Mouse (Mus musculus): ENCODE results near the gene Atrnl1. TPM values are rescaled to one million over a fixed set of nuclear protein-coding genes. Genes with fewer than 3 reads are reported as not detected.
"Not testable (repeated sequence)": the region's sequence is repeated elsewhere in the genome, so short reads cannot be mapped to it uniquely, and the experiment has no call there.

Gene Atrnl1
- polyA plus RNA-seq, 3 experiments from 2014 or later, result 0.12 to 0.28 (median 0.16) TPM

- no peak for ATAC-seq
These were observed 432.7 kb downstream of the Atrnl1 start for GRCm38 (mm10) chr19:58043550-58043949.

DNA sequence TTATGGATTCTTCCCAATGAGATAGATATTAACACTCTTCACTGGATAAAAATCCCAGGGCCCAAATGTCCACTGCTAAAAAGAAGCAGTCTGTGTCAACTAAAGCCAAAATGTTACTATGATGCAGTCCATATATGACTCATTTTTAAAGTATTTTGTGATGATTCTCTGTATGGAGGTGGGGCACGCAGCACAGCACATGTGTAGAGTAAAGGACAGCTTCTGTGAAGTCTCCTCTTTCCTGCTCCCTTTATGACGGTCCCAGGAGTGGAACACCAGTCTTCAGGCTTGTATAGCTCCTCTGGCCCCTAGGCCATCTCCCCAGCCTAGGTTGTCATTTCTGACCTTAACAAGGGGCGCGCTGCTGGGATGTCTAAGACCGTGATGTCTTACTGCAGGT lies 434.0 kb downstream of the Atrnl1 start:
- no peak for ATAC-seq

- ATAC-seq, result no peak
These were observed 435.8 kb downstream of the Atrnl1 start for GRCm38 (mm10) chr19:58046656-58047055.

DNA sequence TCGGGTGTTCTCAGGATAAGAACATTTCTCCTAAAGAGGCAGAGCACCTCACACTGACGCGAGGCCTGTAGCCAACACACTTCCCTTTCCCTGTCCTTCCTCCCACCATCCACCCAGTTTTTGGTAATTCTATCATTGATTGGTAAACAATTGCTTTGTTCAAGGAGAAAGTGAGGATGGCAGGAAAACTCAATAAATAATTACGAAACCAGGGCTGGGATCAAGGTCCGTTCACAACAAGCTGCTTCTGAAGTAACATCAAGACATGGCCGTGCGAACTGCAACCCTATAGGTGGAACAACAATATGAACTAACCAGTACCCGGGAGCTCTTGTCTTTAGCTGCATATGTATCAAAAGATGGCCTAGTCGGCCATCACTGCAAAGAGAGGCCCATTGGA lies 439.6 kb downstream of the Atrnl1 start:
- not testable (repeated sequence) for ATAC-seq

GRCm38 (mm10) chr19:58050986-58051385 lies 440.2 kb downstream of the Atrnl1 start:
- no peak for ATAC-seq

DNA sequence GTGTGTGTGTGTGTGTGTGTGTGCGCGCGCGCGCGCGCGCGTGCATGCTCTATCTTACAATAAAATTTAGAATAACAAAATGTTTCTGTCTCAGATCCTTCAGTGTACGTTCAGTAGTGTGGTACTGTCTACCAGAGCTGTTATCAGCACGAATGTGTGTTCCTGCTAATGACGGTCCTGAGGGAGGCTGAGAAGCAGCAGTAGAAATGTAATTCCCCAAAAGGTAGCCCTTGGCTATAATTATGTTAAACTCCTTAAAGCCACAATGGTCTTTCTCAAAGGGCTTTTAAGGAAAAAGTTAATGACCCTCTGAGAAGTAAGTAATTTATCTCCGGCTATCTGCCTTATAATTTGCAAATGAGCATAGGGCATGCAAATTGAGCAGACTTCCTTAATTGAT lies 441.1 kb downstream of the Atrnl1 start:
- no peak for ATAC-seq

- ATAC-seq, result no peak
These were observed 441.8 kb downstream of the Atrnl1 start for GRCm38 (mm10) chr19:58052444-58053135.

DNA sequence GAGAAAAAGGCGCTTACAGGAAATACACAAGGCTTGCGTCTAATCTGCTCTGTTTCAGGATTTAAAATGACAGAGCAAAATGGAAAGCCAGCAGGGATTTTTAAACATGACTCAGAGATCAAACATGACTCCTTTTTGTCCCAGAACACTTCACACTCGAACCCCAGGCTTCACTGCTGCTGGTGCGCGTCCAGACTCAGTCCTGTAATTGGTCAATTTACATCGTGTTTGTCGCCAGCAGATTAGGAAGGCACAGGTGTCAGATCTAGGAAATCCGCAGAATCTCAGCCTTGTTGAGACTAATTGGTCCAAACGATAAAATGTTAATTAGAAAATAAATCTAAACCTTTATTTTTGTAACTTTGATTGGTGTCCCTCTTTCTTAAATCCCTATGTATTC lies 448.9 kb downstream of the Atrnl1 start:
- ATAC-seq, result no peak

- no peak for ATAC-seq
These were observed 449.5 kb downstream of the Atrnl1 start for GRCm38 (mm10) chr19:58060199-58060853.

- ATAC-seq, result no peak
These were observed 450.1 kb downstream of the Atrnl1 start for GRCm38 (mm10) chr19:58060854-58061358.

- ATAC-seq, result no peak
These were observed 451.1 kb downstream of the Atrnl1 start for GRCm38 (mm10) chr19:58061933-58062332.

- ATAC-seq, result no peak
These were observed 452.7 kb downstream of the Atrnl1 start for GRCm38 (mm10) chr19:58063541-58063940.

- no peak for ATAC-seq
These were observed 453.5 kb downstream of the Atrnl1 start for GRCm38 (mm10) chr19:58064116-58065000.

DNA sequence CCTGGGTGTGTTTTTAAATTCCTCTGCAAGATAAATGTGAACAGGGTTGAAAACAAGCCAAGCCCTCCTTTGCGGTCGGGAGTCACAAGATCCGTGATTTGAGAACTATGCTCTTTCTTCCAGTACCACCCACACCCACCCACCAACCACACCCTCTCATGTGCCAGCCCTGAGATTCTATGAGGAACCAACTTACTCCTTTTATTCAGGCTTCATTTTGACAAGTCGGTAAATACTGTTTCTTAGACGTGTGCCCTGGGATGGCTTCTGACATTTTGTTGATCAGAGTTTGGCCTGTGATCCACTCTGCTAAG lies 454.1 kb downstream of the Atrnl1 start:
- no peak for ATAC-seq

- ATAC-seq, result no peak
These were observed 454.7 kb downstream of the Atrnl1 start for GRCm38 (mm10) chr19:58065514-58065913.

DNA sequence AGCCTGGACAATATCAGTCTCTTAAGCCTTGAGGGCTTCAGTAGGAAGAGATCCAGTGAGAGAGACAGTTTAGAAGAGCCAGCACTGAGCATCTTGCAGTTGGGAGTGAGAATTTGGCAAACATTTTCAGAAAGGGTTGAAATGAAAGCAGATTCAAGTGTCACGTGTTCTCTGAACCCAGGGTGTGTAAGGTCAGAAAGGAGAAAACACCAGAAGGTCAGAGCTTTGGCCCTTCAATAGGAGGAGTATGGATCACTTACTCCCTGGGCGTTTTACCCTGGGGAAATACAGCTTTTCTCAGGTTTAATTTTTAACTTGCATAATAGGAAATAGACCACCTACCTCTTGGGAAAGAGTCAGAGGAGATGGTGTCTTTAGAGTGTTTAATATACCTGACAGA lies 457.3 kb downstream of the Atrnl1 start:
- ATAC-seq, result no peak

GRCm38 (mm10) chr19:58068958-58069357 lies 458.1 kb downstream of the Atrnl1 start:
- no peak for ATAC-seq

DNA sequence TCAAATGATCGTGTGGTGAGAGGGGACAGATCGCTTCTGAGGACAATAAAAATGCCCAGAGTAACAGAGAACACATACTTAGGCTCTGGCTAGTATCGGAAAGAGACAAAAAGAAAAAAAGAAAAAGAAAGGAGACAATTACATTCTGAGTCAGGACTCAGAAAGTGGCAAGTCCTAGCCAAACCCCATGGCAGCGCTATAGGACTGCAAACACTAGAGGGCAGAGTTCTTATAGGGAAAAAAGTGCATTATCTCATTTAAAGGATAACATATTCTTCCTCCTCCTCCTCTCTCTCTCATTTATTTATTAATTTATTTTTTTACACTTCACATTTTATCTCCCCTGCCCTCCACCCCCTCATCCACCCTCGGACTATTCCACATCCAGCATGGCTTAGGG lies 461.6 kb downstream of the Atrnl1 start:
- ATAC-seq, result no peak

GRCm38 (mm10) chr19:58072846-58073245 lies 462.0 kb downstream of the Atrnl1 start:
- ATAC-seq, result no peak

- no peak for ATAC-seq
These were observed 464.4 kb downstream of the Atrnl1 start for GRCm38 (mm10) chr19:58075252-58075651.

- no peak for ATAC-seq
These were observed 466.1 kb downstream of the Atrnl1 start for GRCm38 (mm10) chr19:58076961-58077371.

- ATAC-seq, result no peak
These were observed 466.8 kb downstream of the Atrnl1 start for GRCm38 (mm10) chr19:58077529-58078070.

- no peak for ATAC-seq
These were observed 469.3 kb downstream of the Atrnl1 start for GRCm38 (mm10) chr19:58080168-58080567.

Measured in inflammation-experienced regulatory T-cells, adult 6 months (primary cell).